Mouse (Mus musculus): ENCODE data around the gene Prkce.

DNA sequence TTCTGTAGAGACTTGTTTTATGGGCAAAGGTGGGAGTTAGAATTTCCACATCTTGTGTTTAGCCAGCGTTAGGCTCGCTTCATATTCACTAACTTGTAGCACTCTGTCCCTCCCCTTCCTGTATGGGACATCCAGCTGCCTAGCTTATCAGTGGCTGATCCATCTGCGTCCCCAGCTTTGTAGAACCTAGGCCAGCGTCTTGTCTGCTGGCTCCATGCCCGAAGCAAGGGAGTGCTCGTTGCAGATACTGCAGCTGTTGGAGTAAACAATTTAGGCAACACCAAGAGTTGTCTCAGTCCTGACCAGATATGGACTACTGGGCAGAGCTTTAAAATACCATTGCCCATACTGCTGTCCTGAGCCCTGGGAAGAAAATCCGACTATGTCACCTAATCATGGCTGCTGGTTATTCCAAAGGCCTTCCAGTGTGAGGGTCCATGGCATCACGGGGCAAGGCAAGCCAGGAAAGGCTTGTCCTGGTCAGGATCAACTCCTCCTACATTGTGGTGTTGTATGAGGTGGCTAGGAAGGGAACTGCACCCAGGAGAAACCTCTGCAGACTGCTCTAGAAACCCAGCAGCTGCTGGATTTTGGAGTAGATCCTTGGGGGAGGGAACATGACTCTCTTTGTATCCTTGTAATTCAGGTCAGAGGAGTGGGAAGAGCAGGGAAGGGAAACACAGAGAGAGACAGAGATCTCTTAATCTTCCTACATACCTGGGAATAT lies 146.0 kb downstream of the Prkce start:
- TF ChIP-seq POLR2A (IDR thresholded peaks at IDR 0.05; ENCODE audit: insufficient read length, low read depth) (no peak), TCF12 (IDR thresholded peaks at IDR 0.05; ENCODE audit: insufficient read depth, poor library complexity, severe bottlenecking) (no peak), E2F4 (IDR thresholded peaks at IDR 0.05; ENCODE audit: insufficient read depth) (no peak), USF1 (IDR thresholded peaks at IDR 0.05; ENCODE audit: low read depth) (no peak), MAX (IDR thresholded peaks at IDR 0.05; ENCODE audit: low read depth) (no peak), MYOG (IDR thresholded peaks at IDR 0.05; ENCODE audit: control insufficient read depth in 1 of 3, insufficient read depth in 1 of 3, insufficient read length in 2 of 3, low read depth in 2 of 3) (peak in 2 of 3 experiments; percentile 42 to 44)
